11 mouse cellular contexts compared by ENCODE assay signal in the genomic region with DNA sequence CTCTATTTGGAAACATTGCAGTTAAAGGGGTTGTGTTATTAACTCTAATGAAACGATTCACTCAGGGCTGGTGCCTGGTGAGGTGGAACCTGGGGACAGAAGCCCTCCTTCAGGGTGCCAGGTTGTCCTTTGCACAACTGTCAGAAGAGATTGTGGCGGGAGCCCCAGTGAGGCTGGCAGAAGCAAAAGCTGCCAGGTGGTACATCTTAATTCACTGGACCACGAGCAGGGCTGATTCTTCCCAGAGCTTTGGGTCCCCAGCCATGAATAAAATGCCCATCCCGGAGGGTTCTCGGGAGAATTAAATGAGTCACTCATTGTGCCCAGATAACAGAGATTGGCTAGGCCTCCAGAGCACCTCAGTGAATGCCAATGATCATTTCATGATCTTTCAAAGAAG.
"Had no signal": no experiment of that assay in that cellular context is flagged by ENCODE, and none has a peak within 500 bp of the region (broad histone marks: within the 10 kb centered on the region; RNA-seq: fewer than 3 reads in every experiment).

No protein-coding gene starts in this region.

- H3K9me3 ChIP-seq: liver, embryonic 13.5 days; midbrain, embryonic 13.5 days; neural tube, embryonic 12.5 days had no signal

- H3K4me2 ChIP-seq: liver, embryonic 13.5 days; midbrain, embryonic 13.5 days; neural tube, embryonic 12.5 days had no signal

- H3K4me3 ChIP-seq: liver, embryonic 13.5 days; midbrain, embryonic 13.5 days; neural tube, embryonic 12.5 days had no signal

- H3K36me3 ChIP-seq: liver, embryonic 13.5 days; midbrain, embryonic 13.5 days; neural tube, embryonic 12.5 days had no signal

- H3K27ac ChIP-seq: liver, embryonic 13.5 days; neural tube, embryonic 12.5 days had no signal

- H3K27me3 ChIP-seq: liver, embryonic 13.5 days; midbrain, embryonic 13.5 days; neural tube, embryonic 12.5 days had no signal

- DNase-seq: kidney, adult 2 months; kidney, postnatal 14 days; liver, embryonic 13.5 days; lung, adult 2 months; lung, postnatal 14 days; lung, postnatal 4 days; thymus, adult 18-20 months; thymus, postnatal 36 days had no signal

- H3K4me1 ChIP-seq: liver, embryonic 13.5 days had no signal

- H3K9ac ChIP-seq: liver, embryonic 13.5 days; midbrain, embryonic 13.5 days; neural tube, embryonic 12.5 days had no signal

- ATAC-seq: intestine, postnatal 0 days had no signal
